In genomic region chr10:128270287-128270841, GRCm38 (mm10) we compare ENCODE assay signal across 8 mouse cellular contexts. TPM values are rescaled to one million over a fixed set of nuclear protein-coding genes. Genes with fewer than 3 reads are reported as not detected.
DNase-seq lines count a peak whose midpoint lies in the region; ATAC-seq and TF ChIP-seq lines count a peak whose summit lies in the region.

Stat2 (plus strand) TSS chr10:128270559.

- no peaks in the 10 kb centered on the region for H3K27me3 ChIP-seq in hindbrain, postnatal 0 days (ENCODE audit: insufficient read depth, low read length)

- under 1% methylated on average over 43 of the region's 43 CpGs for WGBS in hindbrain, postnatal 0 days

- H3K9ac ChIP-seq in hindbrain, postnatal 0 days (replicated peaks; ENCODE audit: low read length), result peak within 1 kb of the TSS; percentile 72

- H3K4me2 ChIP-seq in hindbrain, postnatal 0 days (ENCODE audit: low read depth, low read length), result peak within 1 kb of the TSS; percentile 69

- peak within 1 kb of the TSS; percentile 92 for H3K27ac ChIP-seq in gastrocnemius, adult 2 months
- H3K27ac ChIP-seq in hindbrain, postnatal 0 days, result peak within 1 kb of the TSS; percentile 82
- peak within 1 kb of the TSS; percentile 90 for H3K27ac ChIP-seq in left cerebral cortex, adult 2 months

- DNase-seq in ZHBTc4 (ENCODE audit: low read depth, low spot score), result peak; percentile 100
- peak; percentile 98 for DNase-seq in gastrocnemius, adult 2 months
- peak; percentile 98 for DNase-seq in hindbrain, postnatal 0 days (ENCODE audit: low spot score)
- peak; percentile 94 to 95 for DNase-seq in left cerebral cortex, adult 2 months (ENCODE audit: extremely low spot score in 1 of 2, low spot score in 2 of 2)
- DNase-seq in right cerebral cortex, adult 2 months (ENCODE audit: low spot score in 2 of 2), result peak; percentile 98
- peak; percentile 98 for DNase-seq in urinary bladder, postnatal 14 days (ENCODE audit: low spot score)

- no peaks in the 10 kb centered on the region for H3K9me3 ChIP-seq in hindbrain, postnatal 0 days (ENCODE audit: low read length)

- peak; percentile 99 for ATAC-seq in common myeloid progenitor, adult 5-6 weeks (replicated peaks; ENCODE audit: low read depth, poor library complexity, severe bottlenecking)
- ATAC-seq in hindbrain, postnatal 0 days, result peak; percentile 100
- ATAC-seq in megakaryocyte, adult 5-6 weeks (ENCODE audit: poor library complexity, severe bottlenecking), result peak; percentile 99

- peak within 1 kb of the TSS; percentile 74 for H3K4me3 ChIP-seq in gastrocnemius, adult 2 months
- peak within 1 kb of the TSS; percentile 83 for H3K4me3 ChIP-seq in hindbrain, postnatal 0 days (ENCODE audit: low read length)
- H3K4me3 ChIP-seq in left cerebral cortex, adult 2 months, result peak within 1 kb of the TSS; percentile 79

- TF ChIP-seq CTCF in gastrocnemius, adult 2 months (IDR thresholded peaks at IDR 0.05), result no peak
- no peak for TF ChIP-seq CTCF in hindbrain, postnatal 0 days (IDR thresholded peaks at IDR 0.05; ENCODE audit: low read depth)
- TF ChIP-seq CTCF in left cerebral cortex, adult 2 months (IDR thresholded peaks at IDR 0.05), result no peak

- no peaks in the 10 kb centered on the region for H3K36me3 ChIP-seq in hindbrain, postnatal 0 days (ENCODE audit: insufficient read depth, low read length)

- intact Hi-C loops in gastrocnemius, adult 2 months (cut with DNase I), result loop anchor here (5.0 kb wide), 1 partner anchor 38 kb away; the partner anchor contains the start of gene Timeless
- intact Hi-C loops in left cerebral cortex, adult 2 months (cut with DNase I), result loop anchor here (5.0 kb wide), 2 partner anchors 38 to 178 kb away; partner anchors contain the start of genes Baz2a and Timeless

- no peaks in the 10 kb centered on the region for H3K4me1 ChIP-seq in hindbrain, postnatal 0 days (ENCODE audit: insufficient read depth, low read length)

RNA-seq across cellular contexts. Expression of gene Stat2, which starts in this region (rescaled TPM):
- total RNA-seq in common myeloid progenitor, adult 5-6 weeks (2017), result 9.0 and 11.0 TPM in 2 replicates
- total RNA-seq in gastrocnemius, adult 2 months (2021), result 1 to 10 TPM; 3.2 to 4.5 TPM
- 7.5 and 8.5 TPM in 2 replicates for total RNA-seq in hindbrain, postnatal 0 days (2014; rRNA removed)
- 9.7 and 12.8 TPM in 2 replicates for polyA plus RNA-seq in hindbrain, postnatal 0 days (2015; fragmentation: Nextera tagmentation; extraction: Ambion mirVana)
- total RNA-seq in left cerebral cortex, adult 2 months (2021), result 10 to 100 TPM; 29.2 to 31.5 TPM
- 25.5 and 28.5 TPM in 2 replicates for total RNA-seq in megakaryocyte, adult 5-6 weeks (2015)
- 20.2 and 33.6 TPM in 2 replicates for total RNA-seq in megakaryocyte, adult 5-6 weeks (2017)

Comparison
In these comparisons a context has a peak if more than half of its experiments do, and no peak if none do; other contexts are left out.
1. Peak in every context shown above with its lines: DNase-seq, ATAC-seq, H3K4me3 ChIP-seq and H3K27ac ChIP-seq.